Comparison of ENCODE assay signal across 8 mouse cellular contexts in genomic region chr16:13448051-13448705, GRCm38 (mm10).
DNase-seq lines count a peak whose midpoint lies in the region; ATAC-seq and TF ChIP-seq lines count a peak whose summit lies in the region.

No protein-coding gene starts in this region.

- under 1% methylated on average over 47 of the region's 52 CpGs for WGBS in embryonic facial prominence, embryonic 12.5 days
- WGBS in heart, embryonic 12.5 days, result under 1% methylated on average over 52 of the region's 52 CpGs
- under 1% methylated on average over 51 of the region's 52 CpGs for WGBS in small intestine, adult 2 months

- peaks cover 6% of the 10 kb centered on the region; the same call in 1 of the 2 replicates for H3K4me1 ChIP-seq in embryonic facial prominence, embryonic 12.5 days
- peaks cover 23% of the 10 kb centered on the region for H3K4me1 ChIP-seq in heart, embryonic 12.5 days (replicated peaks)
- peaks cover 6% of the 10 kb centered on the region; the same call in 1 of the 2 replicates for H3K4me1 ChIP-seq in small intestine, adult 2 months (ENCODE audit: control insufficient read depth, insufficient read depth, insufficient read length, low read length)

- no peak for TF ChIP-seq CTCF in small intestine, adult 2 months (IDR thresholded peaks at IDR 0.05; ENCODE audit: extremely low read depth, insufficient read length, insufficient replicate concordance, low read depth, low read length)

- peak overlapping the region; percentile 82 for H3K4me3 ChIP-seq in embryonic facial prominence, embryonic 12.5 days
- H3K4me3 ChIP-seq in heart, embryonic 12.5 days, result peak overlapping the region; percentile 65
- H3K4me3 ChIP-seq in small intestine, adult 2 months (ENCODE audit: low read depth, low read length), result peak overlapping the region; percentile 67

- peak overlapping the region; percentile 99 for H3K4me2 ChIP-seq in embryonic facial prominence, embryonic 12.5 days (replicated peaks)
- peak overlapping the region; percentile 100 for H3K4me2 ChIP-seq in heart, embryonic 12.5 days

- peak overlapping the region; percentile 81 for H3K9ac ChIP-seq in embryonic facial prominence, embryonic 12.5 days
- H3K9ac ChIP-seq in heart, embryonic 12.5 days, result peak overlapping the region; percentile 75

- ATAC-seq in CD4-positive, CD25-positive, alpha-beta regulatory T cell, adult 4 months, result peak; percentile 35
- peak; percentile 55; the same call in 1 of the 2 replicates for ATAC-seq in embryonic facial prominence, embryonic 12.5 days (ENCODE audit: insufficient number of reproducible peaks, insufficient read depth, low FRiP score, low TSS enrichment)
- ATAC-seq in heart, embryonic 12.5 days (ENCODE audit: insufficient number of reproducible peaks, low FRiP score), result peak; percentile 62
- ATAC-seq in megakaryocyte progenitor cell, adult 5-6 weeks (replicated peaks; ENCODE audit: poor library complexity), result peak; percentile 38

- DNase-seq in R1 (ENCODE audit: low read depth, low spot score), result peak; percentile 70
- DNase-seq in kidney, postnatal 10 days, result peak; percentile 71
- no peak for DNase-seq in T-cell, adult 2 months (ENCODE audit: low spot score)

- no peaks in the 10 kb centered on the region for H3K36me3 ChIP-seq in embryonic facial prominence, embryonic 12.5 days
- no peaks in the 10 kb centered on the region for H3K36me3 ChIP-seq in heart, embryonic 12.5 days
- no peaks in the 10 kb centered on the region for H3K36me3 ChIP-seq in small intestine, adult 2 months (ENCODE audit: control insufficient read depth, insufficient read depth, low read length)

- peaks cover 45% of the 10 kb centered on the region for H3K27me3 ChIP-seq in embryonic facial prominence, embryonic 12.5 days
- peaks cover 15% of the 10 kb centered on the region for H3K27me3 ChIP-seq in heart, embryonic 12.5 days (replicated peaks)
- H3K27me3 ChIP-seq in small intestine, adult 2 months (ENCODE audit: control insufficient read depth, insufficient read depth, low read length), result peaks cover 16% of the 10 kb centered on the region

- TF ChIP-seq POLR2A in small intestine, adult 2 months (IDR thresholded peaks at IDR 0.05; ENCODE audit: low read depth, low read length), result no peak

- no peaks in the 10 kb centered on the region for H3K9me3 ChIP-seq in embryonic facial prominence, embryonic 12.5 days
- H3K9me3 ChIP-seq in heart, embryonic 12.5 days (replicated peaks), result no peaks in the 10 kb centered on the region

- peak overlapping the region; percentile 65; the same call in 1 of the 2 replicates for H3K27ac ChIP-seq in embryonic facial prominence, embryonic 12.5 days
- no peak overlapping the region for H3K27ac ChIP-seq in heart, embryonic 12.5 days (ENCODE audit: poor library complexity, severe bottlenecking)
- no peak overlapping the region for H3K27ac ChIP-seq in small intestine, adult 2 months (ENCODE audit: insufficient read depth, low read depth, low read length)
